In genomic region chr3:86998433-86999414, GRCm38 (mm10) we compare ENCODE assay signal across 8 mouse cellular contexts. TPM values are rescaled to one million over a fixed set of nuclear protein-coding genes. Genes with fewer than 3 reads are reported as not detected.
DNase-seq lines count a peak whose midpoint lies in the region; ATAC-seq and TF ChIP-seq lines count a peak whose summit lies in the region.
"Not testable (repeated sequence)": the region's sequence is repeated elsewhere in the genome, so short reads cannot be mapped to it uniquely, and the experiment has no call there.

No protein-coding gene starts in this region.

- H3K4me1 ChIP-seq in cortical plate, adult 2 months (ENCODE audit: control insufficient read depth, insufficient read depth, low read length), result not testable (repeated sequence)
- H3K4me1 ChIP-seq in megakaryocyte, embryonic 14.5 days, result peaks cover 20% of the 10 kb centered on the region

- H3K9me3 ChIP-seq in megakaryocyte, embryonic 14.5 days, result not testable (repeated sequence)

- not testable (repeated sequence) for H3K27ac ChIP-seq in cortical plate, adult 2 months (ENCODE audit: insufficient read depth, low read length)

- H3K36me3 ChIP-seq in megakaryocyte, embryonic 14.5 days (replicated peaks; ENCODE audit: low read length), result not testable (repeated sequence)

- intact Hi-C loops in gastrocnemius, postnatal 14 days (cut with DNase I; ENCODE audit: low total_unique reads); left cerebral cortex, postnatal 10 days (cut with DNase I): not testable (repeated sequence)

- TF ChIP-seq POLR2A in cortical plate, adult 2 months (IDR thresholded peaks at IDR 0.05; ENCODE audit: extremely low read depth, insufficient read depth, low read length), result not testable (repeated sequence)

- not testable (repeated sequence) for H3K27me3 ChIP-seq in megakaryocyte, embryonic 14.5 days (replicated peaks)

- TF ChIP-seq CTCF in cortical plate, adult 2 months (IDR thresholded peaks at IDR 0.05; ENCODE audit: extremely low read depth, insufficient read depth, low read length), result not testable (repeated sequence)

- peak; percentile 64 for DNase-seq in gastrocnemius, postnatal 14 days
- DNase-seq in induced T-regulatory cell, adult 2 months (ENCODE audit: low read depth), result peak; percentile 89
- DNase-seq in left cerebral cortex, postnatal 10 days (ENCODE audit: extremely low spot score in 1 of 2, low spot score in 2 of 2), result peak; percentile 23 to 76
- DNase-seq in right cerebral cortex, adult 2 months (ENCODE audit: low spot score in 2 of 2), result peak; percentile 45 to 47
- DNase-seq in urinary bladder, adult 2 months (ENCODE audit: low spot score), result peak; percentile 49

- H3K4me3 ChIP-seq in cortical plate, adult 2 months (ENCODE audit: insufficient read depth, low read length), result peak overlapping the region; percentile 39
- peak overlapping the region; percentile 94 for H3K4me3 ChIP-seq in megakaryocyte, embryonic 14.5 days (replicated peaks)

- ATAC-seq in activated CD4-positive, CD25-positive, alpha-beta regulatory T cell, adult 4 months, result peak; percentile 92

RNA-seq across cellular contexts. Expression of gene Cd1d1, which starts 0.5 kb away (rescaled TPM):
- 100 to 1,000 TPM in 1 of 2 experiments, 10 to 100 TPM in 1; 95.4 to 102 TPM for polyA plus RNA-seq in activated CD4-positive, CD25-positive, alpha-beta regulatory T cell, adult 4 months (2017; shearing (Covaris generic))
- 1.0 and 1.9 TPM in 2 replicates for polyA plus RNA-seq in cortical plate, adult 2 months (2012; rRNA removed)
- total RNA-seq in gastrocnemius, postnatal 14 days (2021), result 1 to 10 TPM; 5.9 to 6.7 TPM
- 1 to 10 TPM; 2.1 to 3.0 TPM for total RNA-seq in left cerebral cortex, postnatal 10 days (2021)
- 0.87 TPM in 1 of 2 replicates, not detected in the other for polyA plus RNA-seq in megakaryocyte, embryonic 14.5 days (2012; ENCODE audit: insufficient read depth, low replicate concordance)
- polyA plus RNA-seq in urinary bladder, adult 2 months (2012; rRNA removed), result 9.1 and 15.5 TPM in 2 replicates
